Mouse (Mus musculus): Measurements from ENCODE around the gene Extl1. TPM values are rescaled to one million over a fixed set of nuclear protein-coding genes. Genes with fewer than 3 reads are reported as not detected.
"Not testable (repeated sequence)": the region's sequence is repeated elsewhere in the genome, so short reads cannot be mapped to it uniquely, and the experiment has no call there.

Gene Extl1
- polyA plus RNA-seq, 1 experiment from 2014 or later = 1.6 TPM

DNA sequence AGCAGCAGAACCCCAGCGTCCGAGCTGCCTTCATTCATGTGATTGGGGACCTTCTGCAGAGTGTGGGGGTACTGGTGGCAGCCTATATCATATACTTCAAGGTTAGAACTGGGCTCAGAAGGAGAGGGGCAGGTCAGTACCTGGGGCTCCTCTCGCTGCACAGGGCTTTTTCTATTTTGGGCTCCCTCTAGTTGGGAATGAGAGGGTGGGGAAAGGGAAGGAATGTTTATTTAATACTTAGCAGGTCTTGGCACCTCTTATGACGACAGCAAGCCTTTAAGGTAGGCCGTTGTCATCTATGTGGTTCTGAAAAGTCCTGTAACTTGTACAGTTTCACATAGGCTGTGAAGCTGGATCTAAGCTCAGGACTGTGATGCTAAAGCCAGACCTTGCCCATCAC lies 35.1 kb downstream of the Extl1 start:
- no peaks in the 10 kb centered on the region for H3K36me3 ChIP-seq (ENCODE audit: control insufficient read depth, insufficient read depth, low read length)
- WGBS = 74% methylated on average over 5 of the region's 5 CpGs
- no peak overlapping the region for H3K27ac ChIP-seq (ENCODE audit: low read length)
- no peak overlapping the region for H3K9ac ChIP-seq (ENCODE audit: low read depth, low read length)
- H3K4me3 ChIP-seq (ENCODE audit: low read length) = no peak overlapping the region
- H3K4me2 ChIP-seq (ENCODE audit: low read depth, low read length) = no peak overlapping the region
- peaks cover 22% of the 10 kb centered on the region for H3K4me1 ChIP-seq (ENCODE audit: control insufficient read depth, insufficient read depth, low read length)
- no peak for ATAC-seq
- H3K27me3 ChIP-seq (replicated peaks; ENCODE audit: control insufficient read depth, insufficient read depth, low read length) = peaks cover 8% of the 10 kb centered on the region
- H3K9me3 ChIP-seq (ENCODE audit: control insufficient read depth, low read length) = no peaks in the 10 kb centered on the region

DNA sequence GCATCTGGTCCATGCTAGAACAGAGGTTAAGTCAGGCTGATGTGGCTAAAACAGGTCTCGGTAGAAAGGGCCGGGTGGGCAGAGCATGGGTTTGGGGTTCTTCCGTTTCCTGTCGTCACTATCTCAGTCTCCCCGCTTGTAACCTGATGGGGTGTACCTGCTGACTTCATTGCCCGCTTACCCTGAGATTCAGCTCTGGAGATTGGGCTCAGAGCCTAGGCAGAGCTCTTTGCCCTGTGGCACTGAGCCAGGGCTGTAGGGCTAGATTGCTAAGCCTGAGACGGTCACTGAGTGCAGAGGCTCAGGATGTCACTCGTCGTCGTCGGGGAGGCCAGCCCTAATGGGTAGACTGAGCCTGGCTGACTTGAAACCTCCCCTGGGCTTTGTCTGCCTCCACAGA lies 35.6 kb downstream of the Extl1 start:
- Histone ChIP-seq H3K4me2 (ENCODE audit: low read depth, low read length) (no peak overlapping the region), H3K27ac (ENCODE audit: low read length) (no peak overlapping the region), H3K4me1 (ENCODE audit: control insufficient read depth, insufficient read depth, low read length) (peaks cover 25% of the 10 kb centered on the region), H3K27me3 (replicated peaks; ENCODE audit: control insufficient read depth, insufficient read depth, low read length) (peaks cover 12% of the 10 kb centered on the region), H3K9ac (ENCODE audit: low read depth, low read length) (no peak overlapping the region), H3K4me3 (ENCODE audit: low read length) (no peak overlapping the region), H3K9me3 (ENCODE audit: control insufficient read depth, low read length) (no peaks in the 10 kb centered on the region), H3K36me3 (ENCODE audit: control insufficient read depth, insufficient read depth, low read length) (no peaks in the 10 kb centered on the region)
- no peak for ATAC-seq
- WGBS = 74% methylated on average over 11 of the region's 11 CpGs

DNA sequence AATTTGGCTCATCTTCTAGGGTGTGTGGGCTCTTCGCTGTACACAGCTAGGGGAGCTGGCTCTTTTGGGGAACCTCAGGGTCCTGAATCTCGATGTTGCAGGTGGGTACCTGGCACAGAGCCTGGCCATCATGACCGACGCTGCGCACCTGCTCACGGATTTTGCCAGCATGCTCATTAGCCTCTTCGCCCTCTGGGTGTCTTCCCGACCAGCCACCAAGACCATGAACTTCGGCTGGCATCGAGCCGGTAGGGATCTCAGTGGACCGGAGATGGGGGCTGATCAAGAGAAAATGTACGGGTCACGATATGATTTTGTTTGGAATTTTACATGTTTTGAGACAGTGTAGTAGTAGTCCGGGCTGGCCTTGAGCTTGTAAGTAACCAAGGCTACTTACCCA lies 37.8 kb downstream of the Extl1 start:
- no peak overlapping the region for H3K4me2 ChIP-seq (ENCODE audit: low read depth, low read length)
- no peaks in the 10 kb centered on the region for H3K36me3 ChIP-seq (ENCODE audit: control insufficient read depth, insufficient read depth, low read length)
- peaks cover 23% of the 10 kb centered on the region for H3K27me3 ChIP-seq (replicated peaks; ENCODE audit: control insufficient read depth, insufficient read depth, low read length)

GRCm38 (mm10) chr4:134344620-134345019 lies 39.0 kb downstream of the Extl1 start:
- H3K4me3 ChIP-seq (ENCODE audit: low read length) = no peak overlapping the region
- no peak overlapping the region for H3K9ac ChIP-seq (ENCODE audit: low read depth, low read length)
- peaks cover 15% of the 10 kb centered on the region for H3K4me1 ChIP-seq (ENCODE audit: control insufficient read depth, insufficient read depth, low read length)
- 46% methylated on average over 3 of the region's 3 CpGs for WGBS
- no peak for ATAC-seq
- no peak overlapping the region for H3K4me2 ChIP-seq (ENCODE audit: low read depth, low read length)
- H3K27me3 ChIP-seq (replicated peaks; ENCODE audit: control insufficient read depth, insufficient read depth, low read length) = peaks cover 23% of the 10 kb centered on the region
- H3K36me3 ChIP-seq (ENCODE audit: control insufficient read depth, insufficient read depth, low read length) = no peaks in the 10 kb centered on the region
- no peak overlapping the region for H3K27ac ChIP-seq (ENCODE audit: low read length)
- no peaks in the 10 kb centered on the region; the same call in 1 of the 2 replicates for H3K9me3 ChIP-seq (ENCODE audit: control insufficient read depth, low read length)

More for the DNA sequence above, 37.8 kb downstream of the Extl1 start:
- no peak overlapping the region for H3K9ac ChIP-seq (ENCODE audit: low read depth, low read length)
- ATAC-seq = no peak
- no peaks in the 10 kb centered on the region; the same call in 1 of the 2 replicates for H3K9me3 ChIP-seq (ENCODE audit: control insufficient read depth, low read length)
- H3K27ac ChIP-seq (ENCODE audit: low read length) = no peak overlapping the region
- 95% methylated on average over 15 of the region's 15 CpGs for WGBS
- peaks cover 15% of the 10 kb centered on the region for H3K4me1 ChIP-seq (ENCODE audit: control insufficient read depth, insufficient read depth, low read length)
- no peak overlapping the region for H3K4me3 ChIP-seq (ENCODE audit: low read length)

DNA sequence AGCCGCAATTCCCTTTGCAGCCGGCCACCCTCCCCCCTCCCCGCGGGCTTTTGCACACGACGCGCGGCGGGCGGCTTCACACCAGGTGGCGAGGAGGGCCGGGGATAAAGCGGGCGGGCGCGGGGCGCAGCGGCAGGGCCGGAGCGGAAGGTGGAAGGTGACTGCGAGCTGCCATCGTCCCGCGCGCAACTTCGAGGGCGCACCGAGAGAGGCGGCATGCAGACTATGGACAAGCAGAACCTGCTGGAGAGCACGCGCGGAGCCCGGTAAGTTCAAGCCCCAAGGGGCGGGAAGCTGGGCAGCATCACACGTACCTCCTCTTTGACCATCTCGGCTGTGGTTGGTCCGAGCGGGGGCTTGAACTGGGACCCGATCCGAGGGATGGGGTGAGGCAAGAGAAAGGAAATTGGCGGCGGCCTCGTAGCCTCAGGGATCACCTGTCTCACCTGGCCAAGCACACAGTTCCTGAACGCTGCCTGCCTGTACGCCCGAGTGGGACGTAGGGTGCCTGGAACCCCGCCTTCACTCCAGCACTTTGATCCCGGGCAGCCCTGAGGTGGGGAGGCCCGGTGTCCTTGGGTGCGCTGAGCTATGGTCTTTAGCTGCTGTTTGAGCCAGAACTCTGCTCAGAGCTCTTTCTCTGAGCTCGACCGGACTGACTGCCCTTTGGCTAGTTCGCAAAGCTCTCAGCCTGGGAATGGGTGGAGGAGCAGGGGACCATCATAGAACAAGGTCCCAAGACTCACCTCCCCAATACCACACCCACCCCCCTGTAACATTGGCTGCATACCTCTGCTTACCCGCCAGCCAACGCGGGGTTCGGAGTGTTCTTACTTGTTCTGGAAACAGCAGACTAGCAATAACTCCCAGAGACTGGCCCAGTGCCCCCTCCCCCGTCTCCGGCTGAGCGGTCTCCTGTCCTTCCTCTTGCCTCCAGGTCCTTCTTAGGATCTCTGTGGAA lies 40.3 kb downstream of the Extl1 start, which contains the start of gene Slc30a2:
Gene Slc30a2 (plus strand): TSS at position 111 of the 961 bp plus-strand sequence.
- Histone ChIP-seq H3K9me3 (ENCODE audit: control insufficient read depth, low read length) (no peaks in the 10 kb centered on the region; the same call in 1 of the 2 replicates), H3K27ac (ENCODE audit: low read length) (peak within 1 kb of the TSS; percentile 73), H3K9ac (ENCODE audit: low read depth, low read length) (peak within 1 kb of the TSS; percentile 66), H3K27me3 (replicated peaks; ENCODE audit: control insufficient read depth, insufficient read depth, low read length) (peaks cover 23% of the 10 kb centered on the region), H3K4me1 (ENCODE audit: control insufficient read depth, insufficient read depth, low read length) (peaks cover 19% of the 10 kb centered on the region), H3K4me3 (ENCODE audit: low read length) (peak within 1 kb of the TSS; percentile 44), H3K36me3 (ENCODE audit: control insufficient read depth, insufficient read depth, low read length) (no peaks in the 10 kb centered on the region), H3K4me2 (ENCODE audit: low read depth, low read length) (peak within 1 kb of the TSS; percentile 62)
- peak; percentile 93 for ATAC-seq
- 2% methylated on average over 61 of the region's 61 CpGs for WGBS

- Histone ChIP-seq H3K9ac (ENCODE audit: low read depth, low read length) (peak overlapping the region; percentile 43), H3K4me2 (ENCODE audit: low read depth, low read length) (peak overlapping the region; percentile 62), H3K27ac (ENCODE audit: low read length) (no peak overlapping the region), H3K4me1 (ENCODE audit: control insufficient read depth, insufficient read depth, low read length) (peaks cover 19% of the 10 kb centered on the region), H3K36me3 (ENCODE audit: control insufficient read depth, insufficient read depth, low read length) (no peaks in the 10 kb centered on the region), H3K27me3 (replicated peaks; ENCODE audit: control insufficient read depth, insufficient read depth, low read length) (peaks cover 23% of the 10 kb centered on the region), H3K4me3 (ENCODE audit: low read length) (peak overlapping the region; percentile 44; the same call in 1 of the 2 replicates), H3K9me3 (ENCODE audit: control insufficient read depth, low read length) (no peaks in the 10 kb centered on the region; the same call in 1 of the 2 replicates)
- WGBS = 37% methylated on average over 11 of the region's 11 CpGs
- no peak for ATAC-seq
Measured at GRCm38 (mm10) chr4:134342213-134342779, 41.4 kb downstream of the Extl1 start.

- Histone ChIP-seq H3K27me3 (replicated peaks; ENCODE audit: control insufficient read depth, insufficient read depth, low read length) (peaks cover 23% of the 10 kb centered on the region), H3K4me1 (ENCODE audit: control insufficient read depth, insufficient read depth, low read length) (peaks cover 19% of the 10 kb centered on the region)
- H3K9ac ChIP-seq (ENCODE audit: low read depth, low read length); H3K36me3 ChIP-seq (ENCODE audit: control insufficient read depth, insufficient read depth, low read length); ATAC-seq; H3K4me3 ChIP-seq (ENCODE audit: low read length); H3K9me3 ChIP-seq (ENCODE audit: control insufficient read depth, low read length); H3K27ac ChIP-seq (ENCODE audit: low read length); H3K4me2 ChIP-seq (ENCODE audit: low read depth, low read length): not testable (repeated sequence)
- 70% methylated on average over 6 of the region's 6 CpGs for WGBS
Measured at GRCm38 (mm10) chr4:134341231-134341630, 42.4 kb downstream of the Extl1 start.

- Histone ChIP-seq H3K4me2 (ENCODE audit: low read depth, low read length) (no peak overlapping the region), H3K9me3 (ENCODE audit: control insufficient read depth, low read length) (no peaks in the 10 kb centered on the region), H3K36me3 (ENCODE audit: control insufficient read depth, insufficient read depth, low read length) (no peaks in the 10 kb centered on the region), H3K9ac (ENCODE audit: low read depth, low read length) (no peak overlapping the region), H3K4me3 (ENCODE audit: low read length) (no peak overlapping the region), H3K27ac (ENCODE audit: low read length) (no peak overlapping the region), H3K27me3 (replicated peaks; ENCODE audit: control insufficient read depth, insufficient read depth, low read length) (no peaks in the 10 kb centered on the region), H3K4me1 (ENCODE audit: control insufficient read depth, insufficient read depth, low read length) (peaks cover 4% of the 10 kb centered on the region; the same call in 1 of the 2 replicates)
- ATAC-seq = no peak
- WGBS = 63% methylated on average over 5 of the region's 5 CpGs
Measured at GRCm38 (mm10) chr4:134330281-134330680, 53.4 kb downstream of the Extl1 start.

DNA sequence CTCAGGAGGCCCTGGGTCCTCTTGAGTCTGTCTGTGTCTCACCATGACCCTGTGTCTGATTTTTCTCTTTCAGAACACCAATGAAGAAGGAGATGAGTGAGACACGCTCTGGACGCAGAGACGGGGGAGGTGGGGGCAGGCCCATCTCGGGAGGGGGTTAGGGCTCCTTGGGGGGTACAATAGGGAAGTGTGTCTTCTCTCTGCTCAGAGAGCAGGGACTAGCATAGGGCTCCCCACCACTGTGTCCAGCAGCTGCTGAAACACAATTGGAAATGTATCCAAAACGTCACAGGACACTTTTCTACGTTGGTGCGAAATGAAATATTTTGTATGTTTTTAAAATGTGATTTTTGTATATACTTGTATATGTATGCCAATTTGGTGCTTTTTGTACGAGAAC lies 54.8 kb downstream of the Extl1 start:
- H3K4me3 ChIP-seq (ENCODE audit: low read length) = no peak overlapping the region
- WGBS = 80% methylated on average over 8 of the region's 8 CpGs
- H3K27ac ChIP-seq (ENCODE audit: low read length) = no peak overlapping the region
- no peaks in the 10 kb centered on the region for H3K36me3 ChIP-seq (ENCODE audit: control insufficient read depth, insufficient read depth, low read length)
- no peaks in the 10 kb centered on the region for H3K9me3 ChIP-seq (ENCODE audit: control insufficient read depth, low read length)
- ATAC-seq = no peak
- H3K27me3 ChIP-seq (replicated peaks; ENCODE audit: control insufficient read depth, insufficient read depth, low read length) = no peaks in the 10 kb centered on the region
- no peak overlapping the region for H3K9ac ChIP-seq (ENCODE audit: low read depth, low read length)
- no peak overlapping the region for H3K4me2 ChIP-seq (ENCODE audit: low read depth, low read length)
- peaks cover 7% of the 10 kb centered on the region; the same call in 1 of the 2 replicates for H3K4me1 ChIP-seq (ENCODE audit: control insufficient read depth, insufficient read depth, low read length)

All from intestine, embryonic 16.5 days (tissue).